Mouse (Mus musculus): ENCODE data around the gene BC017158.
"Not testable (repeated sequence)": the region's sequence is repeated elsewhere in the genome, so short reads cannot be mapped to it uniquely, and the experiment has no call there.

BC017158 gene

GRCm38 (mm10) chr7:128297617-128298480, at the start of gene BC017158:
Gene BC017158 (minus strand): TSS chr7:128298170.
- DNase-seq = peak; percentile 86

GRCm38 (mm10) chr7:128346991-128347390, 49.0 kb upstream of the BC017158 start:
- DNase-seq = no peak

GRCm38 (mm10) chr7:128346522-128346921, 48.6 kb upstream of the BC017158 start:
- no peak for DNase-seq

- DNase-seq = no peak
These were observed 47.7 kb upstream of the BC017158 start for GRCm38 (mm10) chr7:128345691-128346090.

GRCm38 (mm10) chr7:128344928-128345653, 47.1 kb upstream of the BC017158 start:
- DNase-seq = peak; percentile 57

- DNase-seq = no peak
These were observed 46.5 kb upstream of the BC017158 start for GRCm38 (mm10) chr7:128344488-128344887.

GRCm38 (mm10) chr7:128342691-128343090, 44.7 kb upstream of the BC017158 start:
- not testable (repeated sequence) for DNase-seq

- DNase-seq = not testable (repeated sequence)
These were observed 42.4 kb upstream of the BC017158 start for GRCm38 (mm10) chr7:128340321-128340720.

GRCm38 (mm10) chr7:128332896-128333295, 34.9 kb upstream of the BC017158 start:
- no peak for DNase-seq

GRCm38 (mm10) chr7:128330981-128331380, 33.0 kb upstream of the BC017158 start:
- no peak for DNase-seq

GRCm38 (mm10) chr7:128324977-128325376, 27.0 kb upstream of the BC017158 start:
- no peak for DNase-seq

- no peak for DNase-seq
These were observed 23.3 kb upstream of the BC017158 start for GRCm38 (mm10) chr7:128321260-128321659.

- no peak for DNase-seq
These were observed 22.3 kb upstream of the BC017158 start for GRCm38 (mm10) chr7:128320219-128320816.

- DNase-seq = no peak
These were observed 21.2 kb upstream of the BC017158 start for GRCm38 (mm10) chr7:128319140-128319539.

GRCm38 (mm10) chr7:128317011-128317410, 19.0 kb upstream of the BC017158 start:
- DNase-seq = no peak

GRCm38 (mm10) chr7:128314491-128314890, 16.5 kb upstream of the BC017158 start:
- DNase-seq = no peak

- no peak for DNase-seq
These were observed 15.6 kb upstream of the BC017158 start for GRCm38 (mm10) chr7:128313601-128314000.

GRCm38 (mm10) chr7:128312375-128313059, 14.5 kb upstream of the BC017158 start:
- DNase-seq = no peak

GRCm38 (mm10) chr7:128311811-128312210, 13.8 kb upstream of the BC017158 start:
- DNase-seq = no peak

- no peak for DNase-seq
These were observed 13.3 kb upstream of the BC017158 start for GRCm38 (mm10) chr7:128311263-128311662.

GRCm38 (mm10) chr7:128310229-128310688, 12.3 kb upstream of the BC017158 start:
- no peak for DNase-seq

- no peak for DNase-seq
These were observed 11.8 kb upstream of the BC017158 start for GRCm38 (mm10) chr7:128309776-128310175.

GRCm38 (mm10) chr7:128309216-128309615, 11.2 kb upstream of the BC017158 start:
- DNase-seq = no peak
